Mouse (Mus musculus) liver (tissue): ENCODE measurements around the gene Cryge.
"Not testable (repeated sequence)": the region's sequence is repeated elsewhere in the genome, so short reads cannot be mapped to it uniquely, and the experiment has no call there.

Source experiments
- DNase-seq: peaks from one replicate; pipeline ENCODE4 v3.0.0-alpha.2; 2020; ENCODE audit warnings: mixed read lengths

Cryge gene

DNA sequence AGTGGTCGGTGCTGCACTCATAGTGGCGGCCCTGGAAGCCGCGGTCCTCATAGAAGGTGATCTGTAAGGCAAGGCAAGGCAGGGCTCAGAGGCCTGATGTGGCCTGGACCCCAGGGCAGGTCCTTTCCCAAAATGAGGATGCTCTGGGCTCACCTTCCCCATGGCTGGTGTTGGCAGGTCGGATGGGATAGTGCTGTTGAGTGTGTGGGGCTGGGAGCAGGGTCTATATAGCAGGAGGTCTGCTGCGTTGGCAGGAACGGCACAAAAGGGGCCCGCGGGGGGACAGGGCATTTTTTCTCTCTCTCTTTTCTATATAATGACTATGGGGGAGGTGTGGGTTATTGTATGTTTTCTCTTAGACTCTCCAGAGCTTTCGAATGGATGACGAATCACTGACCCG lies at the start of gene Cryge:
TSS of gene Cryge (minus strand) at position 198 of the 400 bp plus-strand sequence.
- DNase-seq = not testable (repeated sequence)

DNA sequence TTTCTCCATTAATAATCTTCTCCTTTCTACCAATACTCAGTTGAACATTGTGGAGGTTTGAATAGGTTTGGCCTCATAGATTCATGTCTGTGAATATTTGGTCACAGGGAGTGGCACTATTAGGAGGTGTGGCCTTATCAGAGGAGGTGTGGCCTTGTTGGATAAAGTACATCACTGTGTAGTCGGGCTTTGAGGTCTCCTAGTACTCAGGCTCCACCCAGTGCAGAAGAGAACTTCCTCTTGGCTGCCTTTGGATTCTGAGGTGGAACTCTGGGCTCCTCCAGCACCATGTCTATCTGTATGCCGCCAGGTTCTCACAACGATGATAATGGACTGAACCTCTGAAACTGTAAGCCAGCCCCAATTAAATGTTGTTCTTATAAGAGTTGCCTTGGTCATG lies 46.0 kb upstream of the Cryge start:
- no peak for DNase-seq

DNA sequence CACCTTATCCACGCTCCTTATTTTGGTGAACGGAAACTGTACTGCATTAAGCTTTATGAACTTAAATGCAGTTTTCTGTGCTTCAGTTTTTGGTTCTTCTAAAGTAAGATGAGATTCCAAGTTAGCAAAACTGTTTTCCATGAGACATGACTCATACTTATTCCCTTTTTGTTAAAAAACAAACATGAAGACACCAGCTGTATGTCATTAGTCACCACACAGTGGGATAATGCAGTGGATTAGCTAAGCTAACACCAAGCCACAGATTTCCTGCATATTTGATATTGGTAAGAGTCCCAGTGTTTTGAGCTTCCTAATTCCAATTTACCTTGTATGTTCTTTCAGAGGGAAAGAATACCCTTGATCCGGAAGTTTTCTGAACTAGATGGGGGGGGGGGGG lies 40.6 kb upstream of the Cryge start:
- DNase-seq = no peak

DNA sequence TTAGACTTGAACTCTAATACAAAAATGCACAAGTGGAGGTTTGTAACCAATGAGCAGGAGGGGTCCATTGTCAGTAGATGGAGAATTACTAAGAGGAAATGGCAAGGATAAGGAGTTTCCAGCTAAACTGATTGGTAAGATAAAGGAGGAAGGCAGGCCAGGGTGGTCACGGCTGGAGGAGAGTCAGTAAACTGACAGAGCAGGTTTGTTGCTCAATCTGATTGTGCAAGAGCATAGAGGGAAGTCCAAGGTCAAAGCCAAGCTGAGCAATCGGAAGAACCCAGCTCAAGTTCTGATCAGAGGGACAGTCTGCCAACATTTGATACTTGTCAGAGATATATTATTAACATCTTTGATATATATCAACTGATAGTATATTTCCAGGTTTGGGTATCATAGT lies 39.4 kb upstream of the Cryge start:
- DNase-seq = peak; percentile 33

DNA sequence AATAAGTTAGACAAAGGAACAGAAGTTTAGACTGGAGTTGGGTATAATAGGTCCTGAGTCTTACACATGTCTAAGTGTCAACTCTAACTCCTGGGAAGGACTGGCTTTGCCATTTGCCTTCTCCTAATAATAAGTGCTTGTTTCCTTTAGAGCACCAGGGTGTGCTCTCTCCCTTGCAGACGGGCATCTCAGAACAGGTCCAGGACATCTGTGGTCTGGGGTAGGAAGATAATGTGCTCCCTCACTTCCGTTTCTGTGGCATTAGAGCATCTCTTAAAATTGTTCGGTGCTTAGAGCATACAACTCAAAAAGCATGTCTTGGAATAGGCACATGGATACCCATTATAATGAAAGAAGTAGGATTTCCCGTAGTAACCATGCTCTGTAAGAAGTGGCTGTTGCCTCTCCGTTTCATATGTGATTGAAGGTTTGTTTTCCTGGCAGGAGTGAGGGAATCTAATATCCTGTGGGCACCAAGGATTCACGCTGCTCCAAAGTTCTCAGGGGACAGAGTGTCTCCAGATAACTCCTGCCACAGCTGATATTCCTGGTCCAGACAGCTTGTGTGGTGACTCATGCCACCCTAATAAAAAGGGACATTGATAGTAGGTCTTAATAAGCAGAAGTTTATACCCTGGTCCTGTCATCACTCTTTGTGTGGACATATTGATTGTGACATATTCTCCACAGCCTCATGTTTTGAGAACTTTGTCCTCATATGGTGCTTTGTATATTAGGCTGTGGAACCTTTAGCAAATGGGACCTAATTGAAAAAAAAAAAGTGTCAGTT lies 37.8 kb upstream of the Cryge start:
- no peak for DNase-seq

DNA sequence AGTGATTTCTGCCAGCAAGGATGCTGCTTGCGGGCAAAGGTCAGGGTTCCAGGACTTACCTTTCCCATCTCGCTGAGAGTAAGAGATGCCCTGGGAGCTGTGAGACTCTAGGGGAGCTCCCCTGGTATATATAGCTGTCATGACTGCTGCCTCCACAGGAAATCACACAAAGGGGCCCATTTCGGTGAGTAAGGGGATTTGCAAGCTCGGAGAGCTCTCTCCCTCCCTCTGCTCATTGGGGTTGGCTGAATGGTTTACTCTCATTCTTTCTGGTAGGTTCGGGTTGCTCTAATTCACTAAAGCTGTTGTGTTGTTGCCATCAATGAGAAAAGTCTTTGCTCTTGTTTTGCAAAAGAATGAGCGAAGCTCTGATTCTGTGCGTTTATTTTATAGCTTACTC lies 31.2 kb upstream of the Cryge start, which contains the start of gene Crygb:
TSS of gene Crygb (minus strand) at position 101 of the 400 bp plus-strand sequence.
- DNase-seq = no peak

DNA sequence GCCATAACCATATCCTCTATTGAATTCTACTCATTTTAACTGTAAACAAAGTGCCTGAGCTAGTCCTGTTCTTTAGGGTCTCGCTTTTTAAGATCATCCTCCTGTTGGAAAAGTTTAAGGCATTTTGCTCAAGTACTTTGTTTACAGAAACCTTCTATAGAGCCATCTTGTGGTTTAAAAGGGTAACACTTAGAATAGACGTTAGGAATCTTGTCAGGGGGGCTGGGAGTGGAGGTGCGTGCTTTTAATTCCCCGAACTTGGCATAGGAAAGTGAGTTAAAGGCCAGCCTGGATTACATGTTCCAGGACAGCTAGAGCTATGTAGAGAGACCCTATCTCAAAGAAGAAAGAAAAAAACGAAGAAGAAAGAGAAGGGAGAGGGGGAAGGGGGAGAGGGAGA lies 24.7 kb upstream of the Cryge start:
- DNase-seq = no peak

DNA sequence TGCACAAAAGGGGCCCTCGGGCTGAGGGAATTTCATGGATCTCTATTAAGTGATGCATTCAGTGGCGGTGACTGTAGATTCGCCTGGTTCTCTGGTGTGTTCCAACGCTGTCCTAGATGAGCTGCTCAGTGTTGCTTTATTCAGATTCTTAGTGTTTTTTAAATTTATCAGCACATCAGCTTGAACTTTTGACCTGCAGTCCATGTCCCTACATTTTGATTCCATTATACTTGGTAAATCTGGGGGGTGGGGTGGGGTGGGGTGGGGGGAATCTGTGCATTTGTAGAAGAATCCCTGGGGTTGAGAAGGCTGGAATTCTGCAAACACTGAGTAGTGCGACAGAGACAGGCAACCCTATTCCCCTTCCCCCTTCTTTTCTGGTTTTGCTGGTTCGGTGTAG lies 22.6 kb upstream of the Cryge start, which contains the start of gene Crygc:
TSS of gene Crygc (minus strand) at position 101 of the 400 bp plus-strand sequence.
- DNase-seq = no peak

DNA sequence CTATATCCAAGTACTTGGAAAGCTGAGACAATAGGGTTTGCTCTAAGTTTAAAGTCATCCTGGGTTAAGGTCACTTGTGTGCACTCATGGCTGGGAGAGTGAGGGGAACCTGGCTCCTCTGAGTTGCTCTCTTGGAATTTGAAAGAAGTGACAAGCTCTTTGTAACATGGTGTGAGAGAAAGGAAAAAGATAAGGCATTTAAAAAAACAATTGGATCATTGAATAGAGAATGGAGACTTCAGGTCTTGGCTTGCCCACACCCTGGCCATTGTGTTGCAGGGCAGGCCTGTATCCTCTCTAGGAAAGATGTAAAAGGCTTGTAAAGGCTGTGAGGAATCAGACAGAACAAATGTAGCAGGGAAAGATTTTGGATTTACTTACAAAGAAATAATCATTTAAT lies 16.9 kb upstream of the Cryge start:
- DNase-seq = no peak

DNA sequence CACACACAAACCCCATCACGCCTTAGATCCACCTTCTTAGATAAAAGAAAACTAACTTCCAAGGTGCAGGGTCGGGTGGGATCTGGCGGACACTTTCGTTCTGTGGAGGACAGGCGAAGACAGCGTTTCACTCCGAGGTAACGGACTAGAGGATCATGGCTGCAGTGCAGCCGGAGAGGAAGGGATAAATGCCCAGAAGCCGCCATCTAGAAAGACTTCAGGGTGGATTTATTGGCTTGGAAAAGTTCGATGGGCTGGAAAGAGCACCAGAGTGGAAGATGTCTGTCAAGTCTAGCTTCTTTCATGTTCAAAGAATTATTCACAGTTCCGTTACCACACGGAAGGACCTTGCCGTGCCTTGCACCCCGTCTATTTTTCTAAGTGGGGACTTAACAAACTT lies 13.3 kb upstream of the Cryge start:
- DNase-seq = no peak

DNA sequence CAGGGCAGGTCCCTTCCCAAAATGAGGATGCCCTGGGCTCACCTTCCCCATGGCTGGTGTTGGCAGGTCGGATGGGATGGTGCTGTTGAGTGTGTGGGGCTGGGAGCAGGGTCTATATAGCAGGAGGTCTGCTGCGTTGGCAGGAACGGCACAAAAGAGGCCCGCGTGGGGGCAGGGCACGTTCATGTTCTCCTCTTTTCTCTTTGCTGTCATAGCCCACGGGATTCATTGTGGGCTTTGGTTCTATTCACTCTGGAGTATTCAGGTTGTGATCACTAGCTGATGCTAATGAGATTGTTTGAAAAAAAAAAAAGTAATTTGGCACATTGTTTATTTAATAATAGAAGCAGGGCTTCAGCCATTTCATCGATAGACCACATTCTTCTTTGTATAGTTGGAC lies 12.4 kb upstream of the Cryge start, which contains the start of gene Crygd:
TSS of gene Crygd (minus strand) at position 101 of the 400 bp plus-strand sequence.
- no peak for DNase-seq

DNA sequence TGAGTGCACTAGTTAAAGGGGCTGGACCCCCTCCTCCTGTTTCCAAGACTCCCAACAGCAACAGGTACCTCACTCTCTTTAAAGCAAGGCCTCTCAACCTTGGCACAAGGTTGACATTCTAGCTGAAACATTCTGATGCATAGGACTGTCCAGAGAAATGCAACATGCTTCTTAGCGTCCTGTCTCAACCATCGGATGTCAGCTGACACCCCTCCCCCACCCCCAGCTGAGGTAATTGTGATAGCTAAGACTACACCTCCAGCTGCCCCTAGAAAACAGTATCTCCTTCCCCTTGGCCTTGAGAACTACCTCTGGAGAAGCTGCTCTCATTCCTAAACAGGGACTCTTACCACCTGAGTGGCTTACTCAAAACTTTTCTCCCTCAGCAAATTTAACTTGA lies 1.2 kb upstream of the Cryge start:
- no peak for DNase-seq

DNA sequence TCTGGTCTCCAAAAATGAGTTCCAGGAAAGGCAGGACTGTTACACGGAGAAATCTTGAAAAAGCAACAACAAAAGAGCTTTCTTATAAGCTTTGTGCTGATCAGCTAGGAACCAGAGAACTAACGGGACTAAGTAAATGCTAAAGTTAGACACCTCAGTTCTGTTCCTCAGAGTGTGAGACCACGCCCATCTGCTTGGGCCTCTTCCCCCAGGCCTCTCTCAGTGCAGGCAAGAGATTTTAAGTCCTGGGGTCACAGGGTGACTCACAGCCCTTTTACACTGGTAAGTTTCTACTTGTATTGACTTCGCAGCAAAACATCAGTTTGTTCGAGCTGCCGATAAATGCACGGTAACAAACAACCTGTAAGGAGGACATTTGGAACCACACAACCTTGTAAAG lies 747 bp upstream of the Cryge start:
- DNase-seq = no peak

DNA sequence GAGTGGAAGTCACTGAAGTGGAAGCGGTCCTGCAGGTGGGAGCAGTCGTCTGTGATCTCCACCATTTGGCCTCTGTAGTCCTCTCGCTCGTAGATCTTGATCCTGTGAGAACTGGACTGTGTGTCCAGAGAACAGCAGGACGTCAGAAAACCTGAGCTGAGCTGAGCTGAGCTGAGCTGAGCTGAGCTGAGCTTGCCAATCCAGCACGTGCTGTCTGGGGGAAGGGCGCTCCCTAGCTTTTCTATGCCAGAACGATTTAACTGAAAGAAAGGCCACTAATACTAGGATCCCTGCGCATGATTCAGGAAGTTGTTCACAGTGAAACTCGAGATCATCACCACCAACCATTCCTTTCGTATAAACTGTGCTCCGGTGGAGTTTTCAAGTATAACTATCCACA lies 2.2 kb downstream of the Cryge start:
- DNase-seq = no peak

DNA sequence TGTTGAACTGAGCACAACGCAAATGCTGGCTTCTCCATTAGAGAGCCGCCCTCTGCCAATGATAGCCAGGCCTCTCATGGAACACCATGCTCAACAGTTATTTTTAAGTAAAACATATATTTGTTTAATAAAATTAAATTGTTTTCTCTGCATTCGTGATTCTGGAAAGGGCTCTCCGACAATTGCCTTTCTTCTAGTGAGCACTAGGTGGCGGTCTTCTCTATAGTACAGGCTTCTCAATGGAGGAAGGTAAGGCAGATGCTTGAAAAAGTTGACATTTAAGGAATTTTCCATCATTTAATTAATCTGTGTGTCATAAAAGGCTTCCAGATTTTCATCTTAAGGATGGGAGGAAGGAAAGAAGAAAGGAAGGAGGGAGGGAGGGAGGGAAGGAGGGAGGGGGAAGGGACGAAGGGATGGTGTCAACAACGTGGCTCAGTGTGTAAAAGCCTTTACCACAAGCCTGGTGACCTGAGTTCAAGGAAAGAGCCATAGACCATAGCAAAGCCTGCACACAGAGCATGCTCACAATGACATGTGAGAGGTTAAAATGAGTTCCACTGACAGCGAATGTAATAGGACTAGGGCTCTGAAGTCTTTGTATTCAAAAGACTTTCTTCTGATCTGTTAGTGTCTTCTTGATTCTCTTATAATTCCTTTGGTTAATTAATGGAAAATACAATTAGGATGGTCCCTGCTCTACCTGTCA lies 4.4 kb downstream of the Cryge start:
- DNase-seq = no peak

DNA sequence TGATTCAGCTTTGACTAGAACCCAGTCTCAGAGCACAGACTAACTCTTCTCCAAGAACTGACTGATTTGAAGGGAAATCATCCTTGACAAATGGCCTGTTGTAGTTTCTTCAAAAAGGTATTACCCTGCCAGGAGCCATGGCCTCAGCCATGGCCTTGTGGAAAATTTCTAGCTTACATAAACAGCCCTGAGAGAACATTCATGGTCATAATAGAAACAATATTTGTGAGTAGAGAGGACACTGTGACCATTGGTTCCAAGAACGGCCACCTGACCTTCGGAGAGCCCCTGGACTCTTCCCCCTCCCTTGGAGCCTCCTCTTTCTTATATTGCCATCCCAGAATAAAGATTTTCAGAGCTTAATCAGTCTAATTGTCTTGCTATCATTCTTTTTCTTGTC lies 7.5 kb downstream of the Cryge start:
- DNase-seq = no peak

DNA sequence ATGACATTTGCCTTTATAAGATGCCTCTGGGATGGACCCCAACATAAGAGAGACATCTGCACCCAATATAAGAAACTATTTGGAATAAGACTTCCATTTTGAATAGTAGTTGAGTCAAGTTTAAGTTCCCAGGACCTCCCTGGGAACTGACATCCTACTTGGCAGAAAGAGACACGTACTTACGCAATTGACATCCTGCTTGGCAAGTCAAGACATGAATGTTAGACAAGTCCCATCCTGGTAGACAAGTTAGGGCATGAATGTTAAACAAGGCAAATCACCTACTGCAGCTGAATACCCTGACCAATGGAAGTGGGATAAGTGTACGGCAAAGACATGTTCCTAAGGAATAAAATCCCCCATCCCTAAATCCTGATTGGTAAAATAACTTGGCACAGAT lies 9.1 kb downstream of the Cryge start:
- no peak for DNase-seq

DNA sequence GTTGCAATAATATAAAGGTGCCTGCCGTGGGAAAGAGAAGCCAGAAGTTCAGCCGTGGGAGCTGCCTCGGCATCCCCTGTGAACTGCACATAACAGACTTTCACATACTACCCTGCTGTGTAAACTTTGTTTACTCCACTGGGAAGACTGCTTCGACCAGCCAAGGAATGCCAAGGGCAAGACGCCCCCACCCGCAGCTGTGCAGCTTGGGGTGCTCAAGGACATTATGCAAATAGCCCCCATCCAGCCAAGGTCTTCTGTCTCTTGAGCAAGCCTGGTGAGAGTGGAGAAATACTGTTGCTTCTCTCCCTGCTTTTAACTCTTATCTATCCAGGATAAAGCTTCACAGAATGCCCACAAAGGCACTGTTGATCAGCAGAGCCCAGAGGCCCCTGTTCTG lies 10.1 kb downstream of the Cryge start:
- DNase-seq = no peak

DNA sequence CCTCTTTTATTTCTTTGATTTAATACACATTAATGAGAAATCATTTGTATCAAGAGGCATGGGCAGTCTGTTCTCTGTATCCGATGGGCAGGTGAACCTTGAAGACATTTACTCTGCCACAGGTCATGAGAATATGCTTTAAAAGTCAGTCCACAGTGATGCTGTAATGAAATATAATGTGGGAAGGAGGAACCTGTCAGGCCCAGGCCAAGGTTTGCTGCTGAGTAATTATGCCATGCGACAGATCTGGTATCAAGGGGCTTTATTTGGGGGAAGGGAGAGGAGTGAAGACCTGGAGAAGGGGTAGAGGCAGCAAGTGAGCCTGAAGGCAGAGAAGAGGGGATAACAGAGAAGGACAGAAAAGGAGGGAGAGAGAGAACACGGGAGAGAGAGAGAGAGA lies 11.3 kb downstream of the Cryge start:
- DNase-seq = no peak

DNA sequence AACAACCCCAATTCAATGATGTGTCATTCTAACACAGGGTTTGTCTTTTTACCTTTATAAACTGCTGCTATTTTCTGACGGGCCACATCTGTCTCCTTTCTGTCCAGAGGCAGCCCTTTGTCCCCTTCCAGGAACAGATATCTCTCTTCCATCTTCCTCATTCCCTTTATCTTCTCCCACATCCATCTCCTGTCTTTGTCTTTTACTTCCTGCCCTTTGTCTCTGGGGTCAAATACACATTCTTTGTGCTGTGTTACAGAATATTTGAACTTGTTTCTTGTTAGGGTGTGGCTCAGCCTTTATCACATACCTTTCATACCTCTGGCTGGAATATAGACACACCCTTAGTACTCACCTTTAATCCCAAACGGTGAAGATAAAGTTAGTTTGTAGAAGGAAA lies 13.4 kb downstream of the Cryge start:
- DNase-seq = no peak

DNA sequence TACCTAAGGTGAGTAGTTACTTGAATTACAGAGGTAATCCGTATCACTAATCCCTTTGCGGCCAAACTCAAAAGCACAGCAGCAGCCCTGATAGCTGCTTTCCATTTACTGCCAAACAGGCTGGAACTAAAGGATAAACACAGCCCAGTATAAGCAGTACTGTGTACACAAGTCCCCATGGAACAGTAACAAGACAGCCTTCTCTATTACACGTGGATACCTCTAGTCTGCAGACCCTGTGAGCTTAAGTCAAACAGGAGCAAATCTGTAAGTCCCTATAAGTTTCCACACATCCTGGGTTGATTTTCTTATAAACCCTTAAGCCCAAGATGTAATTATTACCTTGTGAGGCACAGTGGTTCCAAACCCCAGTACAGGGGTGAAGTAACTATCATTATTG lies 15.4 kb downstream of the Cryge start:
- DNase-seq = no peak

DNA sequence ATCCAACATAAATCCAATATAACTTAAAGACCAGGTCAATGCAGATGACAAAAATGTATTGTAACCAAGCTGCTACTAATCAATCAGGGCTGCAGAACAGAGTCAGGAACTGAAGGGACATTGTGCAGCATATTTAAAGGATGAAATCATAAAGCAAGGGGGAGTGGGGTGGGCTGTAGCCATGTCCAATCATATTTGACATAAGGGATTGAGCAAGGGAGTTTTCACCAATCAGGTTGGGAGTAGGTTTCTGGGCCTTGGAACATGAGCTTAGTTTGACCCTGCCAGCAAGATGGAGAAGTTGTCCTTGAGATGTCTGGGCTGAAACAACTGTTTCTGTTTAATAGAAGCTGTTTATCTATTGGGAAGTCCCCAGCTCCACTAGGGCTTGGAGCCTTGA lies 18.3 kb downstream of the Cryge start, which contains the start of gene Akr1cl:
TSS of gene Akr1cl (minus strand) at position 119 of the 400 bp plus-strand sequence.
- no peak for DNase-seq

DNA sequence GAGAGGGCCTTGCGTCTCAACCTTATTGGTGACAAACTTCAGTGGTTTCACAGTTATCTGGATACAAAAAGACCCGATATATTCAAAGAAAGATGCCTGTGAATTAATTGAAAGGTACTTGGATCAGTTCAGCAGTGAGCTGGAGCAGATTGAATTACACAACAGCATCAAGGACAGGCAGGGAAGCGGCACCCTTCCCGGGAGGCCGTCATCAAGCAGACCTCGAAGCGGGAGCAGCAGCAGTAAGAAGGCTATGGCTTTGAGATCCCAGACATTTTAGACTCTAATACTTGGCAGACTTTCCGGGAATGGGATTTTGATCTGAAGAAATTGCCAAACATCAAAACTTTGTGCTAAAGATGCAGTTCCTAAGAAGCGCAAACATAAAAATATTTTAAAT lies 22.7 kb downstream of the Cryge start:
- no peak for DNase-seq

DNA sequence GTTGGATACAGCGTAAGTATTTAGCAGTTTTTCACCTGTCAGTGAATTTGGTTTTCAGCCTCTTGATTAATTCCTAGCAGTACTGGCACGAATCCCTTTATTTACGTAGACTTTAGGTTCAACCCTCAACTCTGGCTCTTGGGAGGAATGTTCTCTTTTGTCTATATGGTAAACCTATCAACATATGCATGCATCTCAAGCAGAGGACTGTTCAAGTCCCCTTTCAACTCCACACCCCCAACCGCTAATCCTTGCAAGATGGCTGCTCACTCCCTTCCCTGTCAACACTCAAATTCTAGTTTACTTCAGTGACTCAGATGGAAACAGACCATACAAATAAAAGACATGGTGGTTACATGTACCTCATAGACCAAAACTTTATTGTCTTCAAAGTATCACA lies 38.2 kb downstream of the Cryge start:
- DNase-seq = no peak
